Mouse (Mus musculus): ENCODE data around the gene Tecr. TPM values are rescaled to one million over a fixed set of nuclear protein-coding genes. Genes with fewer than 3 reads are reported as not detected.

Tecr gene
- total and polyA plus RNA-seq, 3 experiments: 111 to 199 (median 171) TPM

DNA sequence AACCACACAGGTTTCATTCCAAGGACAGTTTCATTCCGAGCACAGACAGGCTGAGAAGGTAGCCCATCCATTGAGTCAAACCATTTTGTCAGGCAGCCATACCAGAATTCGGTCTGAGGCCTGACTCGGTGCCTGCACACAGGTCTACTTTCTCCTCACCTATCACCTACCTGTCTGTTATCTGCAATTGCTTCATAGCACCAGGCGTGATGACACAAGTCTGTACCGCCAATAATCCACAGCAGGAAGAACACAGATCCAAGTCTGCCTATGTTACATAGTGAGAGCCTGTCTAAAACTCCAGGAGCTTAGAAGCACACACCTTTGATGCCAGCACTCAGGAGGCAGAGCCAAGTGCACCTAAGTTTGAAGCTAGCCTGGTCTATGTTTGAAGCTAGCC is 18.9 kb downstream of the Tecr start:
- Histone ChIP-seq H3K27ac (ENCODE audit: insufficient read depth, low read depth) (no peak overlapping the region), H3K27me3 (replicated peaks) (no peaks in the 10 kb centered on the region), H3K4me1 (ENCODE audit: control insufficient read depth in 1 of 2, insufficient read depth in 2 of 2) (peaks cover 5 to 22% of the 10 kb centered on the region in 2 experiments; a peak in 3 of 4 replicates), H3K79me2 (replicated peaks; ENCODE audit: control insufficient read depth, extremely low read depth, insufficient read depth, poor library complexity, severe bottlenecking) (peaks cover 36% of the 10 kb centered on the region), H3K9ac (ENCODE audit: insufficient read depth, low read depth) (no peak overlapping the region), H3K4me2 (ENCODE audit: insufficient read depth, low read depth, poor library complexity, severe bottlenecking) (no peak overlapping the region), H3K9me3 (replicated peaks; ENCODE audit: low read length) (peaks cover 6% of the 10 kb centered on the region), H3K4me3 (replicated peaks in 1 of 3; ENCODE audit: low read depth in 2 of 3, low read length in 2 of 3, poor library complexity in 1 of 3) (no peak overlapping the region), H3K36me3 (replicated peaks in 1 of 2; ENCODE audit: control insufficient read depth in 1 of 2, insufficient read depth in 1 of 2, low read length in 1 of 2) (peaks cover 19 to 78% of the 10 kb centered on the region in 2 experiments)
- dilution Hi-C loops (cut with MboI; ENCODE audit: extremely low pct_ligation_motif_present, extremely low pct_unique_long_range_greater_than_20kb, low sequenced_read_pairs): no loop called here
- TF ChIP-seq MEF2A (IDR thresholded peaks at IDR 0.05; ENCODE audit: borderline replicate concordance, low read depth, low read length): no peak
- in situ Hi-C loops (cut with MboI; ENCODE audit: low pct_ligation_motif_present, low pct_unique_long_range_greater_than_20kb, low sequenced_read_pairs): no loop called here
- no peak for DNase-seq (ENCODE audit: extremely low read depth)

DNA sequence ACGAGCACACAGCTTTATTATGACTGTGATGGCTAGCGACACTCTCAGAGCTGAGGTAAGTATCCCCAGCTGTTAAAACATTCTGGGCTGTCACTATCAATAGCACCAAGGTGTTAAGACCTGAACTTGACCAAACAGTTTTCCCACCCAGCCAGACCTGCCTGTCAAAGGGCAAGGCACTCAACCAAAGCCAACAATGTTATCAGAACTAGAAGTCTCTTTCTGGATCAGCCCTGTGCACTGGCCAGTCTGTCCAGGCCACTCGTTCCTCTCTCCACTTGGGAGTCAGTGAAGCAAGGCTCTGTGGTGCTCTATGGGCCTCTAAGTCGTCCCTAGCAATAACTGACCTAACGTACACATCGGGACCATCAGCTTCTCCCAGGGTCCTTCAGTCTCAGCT is 20.1 kb downstream of the Tecr start:
- peaks cover 25% of the 10 kb centered on the region for H3K79me2 ChIP-seq (replicated peaks; ENCODE audit: control insufficient read depth, extremely low read depth, insufficient read depth, poor library complexity, severe bottlenecking)
- peaks cover 24 to 90% of the 10 kb centered on the region in 2 experiments for H3K36me3 ChIP-seq (replicated peaks in 1 of 2; ENCODE audit: control insufficient read depth in 1 of 2, insufficient read depth in 1 of 2, low read length in 1 of 2)
- H3K9ac ChIP-seq (ENCODE audit: insufficient read depth, low read depth): no peak overlapping the region
- no peak overlapping the region for H3K27ac ChIP-seq (ENCODE audit: insufficient read depth, low read depth)
- TF ChIP-seq PAX5 (IDR thresholded peaks at IDR 0.05; ENCODE audit: low read length) (no peak), ETS1 (conservative IDR thresholded peaks at IDR 0.05; ENCODE audit: low read depth, low read length) (no peak), ZNF384 (IDR thresholded peaks at IDR 0.05; ENCODE audit: low read depth, low read length) (no peak), E2F4 (IDR thresholded peaks at IDR 0.05; ENCODE audit: insufficient replicate concordance, low read depth, low read length) (no peak), MYC (IDR thresholded peaks at IDR 0.05; ENCODE audit: low read depth, low read length) (no peak), TCF12 (IDR thresholded peaks at IDR 0.05; ENCODE audit: low read depth, low read length) (no peak), NELFE (IDR thresholded peaks at IDR 0.05; ENCODE audit: low read depth, low read length) (no peak), SMC3 (IDR thresholded peaks at IDR 0.05; ENCODE audit: low read depth, low read length) (no peak), JUN (IDR thresholded peaks at IDR 0.05; ENCODE audit: insufficient read depth, low read depth, low read length) (no peak), ELF1 (IDR thresholded peaks at IDR 0.05; ENCODE audit: low read depth, low read length) (no peak), USF1 (IDR thresholded peaks at IDR 0.05; ENCODE audit: low read depth, low read length) (no peak)
- no peak overlapping the region for H3K4me2 ChIP-seq (ENCODE audit: insufficient read depth, low read depth, poor library complexity, severe bottlenecking)
- no peak for DNase-seq (ENCODE audit: extremely low read depth)
- no peak overlapping the region for H3K4me3 ChIP-seq (replicated peaks in 1 of 3; ENCODE audit: low read depth in 2 of 3, low read length in 2 of 3, poor library complexity in 1 of 3)
- H3K9me3 ChIP-seq (replicated peaks; ENCODE audit: low read length): peaks cover 6% of the 10 kb centered on the region
- H3K27me3 ChIP-seq (replicated peaks): no peaks in the 10 kb centered on the region
- H3K4me1 ChIP-seq (ENCODE audit: control insufficient read depth in 1 of 2, insufficient read depth in 2 of 2): peaks cover 5 to 15% of the 10 kb centered on the region in 2 experiments; a peak in 3 of 4 replicates
- in situ Hi-C loops (cut with MboI; ENCODE audit: low pct_ligation_motif_present, low pct_unique_long_range_greater_than_20kb, low sequenced_read_pairs): no loop called here
- dilution Hi-C loops (cut with MboI; ENCODE audit: extremely low pct_ligation_motif_present, extremely low pct_unique_long_range_greater_than_20kb, low sequenced_read_pairs): no loop called here

DNA sequence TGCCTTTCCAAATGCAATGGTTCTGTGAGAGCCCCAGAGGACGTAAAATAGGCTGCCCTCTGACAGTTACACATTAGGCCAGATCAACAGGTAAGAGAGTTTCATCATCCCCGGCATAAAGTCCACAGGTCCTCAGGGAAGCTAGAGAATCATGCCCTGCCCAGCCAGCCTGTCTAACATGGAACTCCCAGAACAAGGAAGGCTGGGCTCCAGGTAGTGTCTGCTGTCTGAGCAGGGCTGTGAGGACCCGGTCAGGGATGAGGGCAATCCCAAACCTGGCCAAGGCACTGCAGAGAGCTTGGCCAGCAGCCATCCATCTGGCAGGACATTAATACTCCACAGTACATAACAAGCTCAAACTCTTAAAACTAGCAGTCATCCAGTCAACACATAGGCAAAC is 22.4 kb downstream of the Tecr start:
- Histone ChIP-seq H3K9me3 (replicated peaks; ENCODE audit: low read length) (peaks cover 6% of the 10 kb centered on the region), H3K36me3 (replicated peaks in 1 of 2; ENCODE audit: control insufficient read depth in 1 of 2, insufficient read depth in 1 of 2, low read length in 1 of 2) (peaks cover 22 to 87% of the 10 kb centered on the region in 2 experiments), H3K4me3 (replicated peaks in 1 of 3; ENCODE audit: low read depth in 2 of 3, low read length in 2 of 3, poor library complexity in 1 of 3) (no peak overlapping the region), H3K9ac (ENCODE audit: insufficient read depth, low read depth) (no peak overlapping the region), H3K27me3 (replicated peaks) (no peaks in the 10 kb centered on the region), H3K4me1 (ENCODE audit: control insufficient read depth in 1 of 2, insufficient read depth in 2 of 2) (peaks cover 3 to 5% of the 10 kb centered on the region in 2 experiments; a peak in 1 of 4 replicates), H3K27ac (ENCODE audit: insufficient read depth, low read depth) (no peak overlapping the region), H3K4me2 (ENCODE audit: insufficient read depth, low read depth, poor library complexity, severe bottlenecking) (no peak overlapping the region), H3K79me2 (replicated peaks; ENCODE audit: control insufficient read depth, extremely low read depth, insufficient read depth, poor library complexity, severe bottlenecking) (peaks cover 10% of the 10 kb centered on the region)
- in situ Hi-C loops (cut with MboI; ENCODE audit: low pct_ligation_motif_present, low pct_unique_long_range_greater_than_20kb, low sequenced_read_pairs): no loop called here
- DNase-seq (ENCODE audit: extremely low read depth): no peak
- dilution Hi-C loops (cut with MboI; ENCODE audit: extremely low pct_ligation_motif_present, extremely low pct_unique_long_range_greater_than_20kb, low sequenced_read_pairs): no loop called here
- TF ChIP-seq ELF1 (IDR thresholded peaks at IDR 0.05; ENCODE audit: low read depth, low read length) (no peak), POLR2A (IDR thresholded peaks at IDR 0.05; ENCODE audit: low read depth, low read length) (no peak), UBTF (IDR thresholded peaks at IDR 0.05; ENCODE audit: low read depth, low read length) (no peak), TCF12 (IDR thresholded peaks at IDR 0.05; ENCODE audit: low read depth, low read length) (no peak), JUN (IDR thresholded peaks at IDR 0.05; ENCODE audit: insufficient read depth, low read depth, low read length) (no peak), ETS1 (conservative IDR thresholded peaks at IDR 0.05; ENCODE audit: low read depth, low read length) (no peak), SMC3 (IDR thresholded peaks at IDR 0.05; ENCODE audit: low read depth, low read length) (no peak), USF2 (conservative IDR thresholded peaks at IDR 0.05; ENCODE audit: low read depth, low read length) (no peak), NRF1 (IDR thresholded peaks at IDR 0.05; ENCODE audit: low read depth, low read length) (no peak), CHD1 (IDR thresholded peaks at IDR 0.05; ENCODE audit: low read depth, low read length) (no peak), POLR2AphosphoS2 (IDR thresholded peaks at IDR 0.05; ENCODE audit: low read depth, low read length) (no peak), ZMIZ1 (IDR thresholded peaks at IDR 0.05; ENCODE audit: low read depth, low read length) (no peak)

All from CH12.LX (cell line).